Mouse (Mus musculus) gastrocnemius, postnatal 4 days (tissue): ENCODE measurements around the gene Olfr658. TPM values are rescaled to one million over a fixed set of nuclear protein-coding genes. Genes with fewer than 3 reads are reported as not detected.

Experiments
- DNase-seq, 2 experiments: peaks; one replicate each; pipeline ENCODE4 v3.0.0; 2021 to 2022; ENCODE audit warnings: low spot score in 2 of 2, mixed read lengths in 2 of 2
- long read RNA-seq, 2 experiments: library from polyadenylated mRNA; stranded (forward); transcript quantifications; one replicate each; pipeline ENCODE4 v2.0.0; 2021
- total RNA-seq, 2 experiments: library from RNA; stranded (reverse); gene quantifications; 2 replicates each; pipeline ENCODE4 v1.2.3; 2021

The Olfr658 gene
- not detected for total RNA-seq
- long read RNA-seq, experiment 1: 0 reads
- long read RNA-seq, experiment 2: 0 reads

DNA sequence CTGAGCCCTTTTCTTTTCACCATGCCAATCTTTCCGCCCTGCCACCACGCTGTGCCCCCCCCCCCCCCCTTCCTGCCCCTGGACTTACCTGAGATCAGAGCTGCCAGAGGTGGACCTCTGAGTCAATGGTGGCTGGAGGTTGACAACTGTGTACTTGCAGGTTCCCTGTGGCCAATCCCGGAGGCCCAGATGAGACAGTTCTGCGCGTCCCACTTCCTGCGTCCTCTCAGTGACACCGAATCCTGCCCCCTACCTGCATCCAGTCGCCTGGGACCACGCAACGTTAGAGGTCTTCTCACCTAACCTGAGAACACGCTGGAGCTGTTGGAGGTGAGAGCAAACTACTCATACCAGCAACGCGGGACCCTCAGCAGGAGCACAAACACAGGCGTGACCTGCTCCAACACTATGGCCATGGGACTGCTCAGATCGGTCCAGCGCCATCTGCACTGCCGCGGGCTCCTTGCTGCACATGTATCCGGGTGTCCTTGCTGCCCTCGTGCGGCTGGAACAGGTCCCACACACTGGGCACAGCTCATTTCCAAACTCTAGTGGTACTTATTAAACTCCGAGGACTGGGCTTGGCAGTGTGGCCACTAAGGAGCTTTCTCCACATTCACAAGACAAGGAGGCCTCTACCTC, at the start of gene Olfr658:
Gene Olfr658, minus strand, starts transcription at position 465 of the 642 bp plus-strand sequence.
- DNase-seq: no peak

DNA sequence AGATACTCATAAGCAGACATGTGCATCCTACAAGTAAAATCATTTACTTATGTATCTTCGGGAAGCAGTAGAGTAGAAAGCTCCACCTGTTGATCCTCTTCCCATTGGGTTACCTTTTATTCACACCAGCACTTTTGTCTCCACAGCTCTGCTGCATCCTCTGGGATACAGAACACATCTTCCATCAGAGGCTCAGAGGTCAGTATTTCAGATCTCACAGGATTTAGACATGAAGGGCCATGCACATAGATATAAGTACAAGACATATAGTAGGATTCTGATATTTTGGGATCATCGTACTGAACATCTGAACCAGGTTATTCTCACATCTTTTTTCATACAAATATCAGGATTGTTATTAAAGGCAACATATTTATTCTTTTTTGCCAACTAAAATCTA, 39.1 kb upstream of the Olfr658 start, which contains the start of gene Olfr661:
Gene Olfr661, plus strand, starts transcription at position 301 of the 400 bp plus-strand sequence.
- no peak for DNase-seq

DNA sequence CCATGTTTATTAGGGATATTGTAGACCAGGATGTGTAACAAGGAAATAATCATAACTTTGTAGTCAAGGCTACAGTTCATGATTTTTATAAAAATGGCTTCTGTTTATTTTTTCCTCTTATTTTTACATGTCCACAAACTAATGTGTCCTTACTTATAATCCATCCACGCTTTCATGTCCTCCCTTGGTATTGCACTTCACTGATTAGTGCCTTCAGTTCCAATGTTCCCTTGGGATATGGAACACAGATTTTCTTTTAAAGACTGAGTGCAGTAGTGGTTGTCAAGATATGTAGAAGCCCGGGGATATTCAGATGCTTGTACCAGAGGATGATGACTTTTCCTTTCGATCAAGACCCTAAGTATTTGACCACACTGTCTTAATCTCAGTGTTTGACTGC, 19.3 kb upstream of the Olfr658 start, which contains the start of gene Olfr659:
Gene Olfr659, plus strand, starts transcription at position 301 of the 400 bp plus-strand sequence.
- DNase-seq: no peak

DNA sequence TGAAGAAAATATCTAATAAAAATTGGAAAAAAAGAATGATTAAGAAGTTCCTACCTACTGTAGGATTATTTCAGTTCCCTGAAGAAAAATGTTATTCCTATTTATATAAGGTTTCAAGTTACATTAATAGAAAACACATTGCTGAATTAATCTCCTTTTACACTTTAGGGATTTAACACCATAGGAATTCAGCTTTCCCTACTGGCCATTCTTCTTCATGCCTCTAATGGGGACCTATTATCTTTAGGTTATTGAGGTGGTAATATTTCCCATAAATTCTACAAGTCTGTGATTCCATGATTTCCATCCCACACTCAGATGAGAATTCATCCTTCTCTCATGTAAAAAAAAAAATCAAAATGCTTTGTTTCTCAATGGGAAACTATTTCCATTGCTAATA, 22.6 kb downstream of the Olfr658 start, which contains the start of gene Olfr657:
Gene Olfr657, plus strand, starts transcription at position 301 of the 400 bp plus-strand sequence.
- DNase-seq: no peak

DNA sequence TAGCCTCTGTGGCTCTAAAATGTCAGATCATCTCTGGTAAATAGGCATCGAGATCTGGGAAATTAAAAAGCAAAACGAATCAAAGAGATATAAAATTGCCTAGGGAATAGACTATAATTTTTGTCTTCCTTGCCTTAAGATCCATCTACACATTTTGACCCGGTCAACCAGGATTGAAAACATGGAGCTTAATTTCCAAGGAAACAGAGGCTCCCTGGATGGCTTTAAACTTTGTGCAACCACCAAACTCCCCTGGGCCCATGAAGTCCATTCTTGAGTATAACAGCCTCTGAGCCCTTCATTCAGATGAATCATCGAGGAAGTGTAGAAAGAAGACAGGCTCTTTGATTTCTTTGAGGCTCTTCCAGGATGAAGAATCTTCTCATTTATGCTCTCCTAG, 33.5 kb downstream of the Olfr658 start, which contains the start of gene Olfr656:
Gene Olfr656, plus strand, starts transcription at position 301 of the 400 bp plus-strand sequence.
- DNase-seq: no peak

DNA sequence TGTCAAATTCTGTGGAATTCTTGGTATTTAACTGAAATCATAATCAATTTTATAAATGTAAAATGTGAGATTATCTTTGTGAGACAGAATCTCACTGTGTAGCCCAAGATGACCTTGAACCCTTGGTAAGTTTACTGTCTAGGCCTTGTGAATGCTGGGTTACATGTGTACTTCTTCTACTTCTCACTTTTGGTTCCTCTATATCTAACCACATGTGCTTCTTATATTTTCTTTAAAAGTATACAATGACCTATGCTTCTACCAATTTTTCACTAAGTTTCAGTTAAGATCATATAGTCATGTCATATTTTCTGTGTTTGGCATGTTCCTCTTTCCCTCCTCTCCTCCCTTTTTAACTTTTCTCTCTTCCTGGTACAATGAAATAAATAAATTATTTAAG, 42.4 kb downstream of the Olfr658 start:
- no peak for DNase-seq

DNA sequence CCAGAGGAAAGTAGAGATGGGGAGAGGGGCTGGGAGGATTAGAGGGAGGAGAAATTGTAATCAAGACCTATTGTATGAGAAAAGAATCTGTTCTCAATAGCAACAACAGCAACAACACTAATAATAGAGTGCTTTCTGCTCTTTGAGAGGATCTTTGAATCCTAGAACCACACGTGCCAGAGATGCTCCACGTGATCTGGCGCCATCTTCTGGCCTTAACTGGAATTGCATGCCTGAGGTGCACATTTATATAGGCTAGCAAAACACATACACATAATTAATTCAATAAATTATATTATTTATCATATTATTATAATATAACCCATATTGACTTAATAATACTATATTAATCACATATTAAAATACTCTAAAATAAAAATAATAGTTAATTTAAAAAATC, 43.9 kb downstream of the Olfr658 start:
- no peak for DNase-seq

DNA sequence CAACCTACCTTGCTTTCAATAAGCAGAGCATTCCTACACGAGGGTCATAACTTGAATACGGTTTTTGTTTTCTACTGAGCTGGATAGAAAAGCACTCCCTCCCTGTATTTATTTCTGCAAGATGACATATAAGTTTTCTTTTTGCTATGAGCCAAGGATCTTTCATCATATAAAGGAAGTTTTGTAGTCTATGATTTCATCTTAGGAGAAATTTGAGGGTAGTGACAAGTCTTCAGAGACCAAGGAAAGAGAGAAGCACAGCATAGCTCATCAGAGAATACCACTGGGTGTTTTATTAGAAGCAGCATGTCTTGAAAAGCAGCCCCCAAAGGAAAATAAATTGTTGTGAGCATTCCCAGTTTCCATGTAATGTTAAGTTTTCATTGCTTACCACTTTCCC, 45.4 kb downstream of the Olfr658 start, which contains the start of gene Olfr655:
Gene Olfr655, minus strand, starts transcription at position 101 of the 400 bp plus-strand sequence.
- no peak for DNase-seq

Other genes starting within 250 kb of the Olfr658 start
- under 1 TPM in 1 of 2 experiments, not detected in 1; 0.21 TPM for gene Trim30c, start 246.5 kb downstream of the Olfr658 start, total RNA-seq
- gene Trim30a, start 182.1 kb downstream of the Olfr658 start, total RNA-seq: 1 to 10 TPM; 1.4 to 1.5 TPM
- under 1 TPM; 0.32 to 0.62 TPM for gene Trim30d, start 139.5 kb downstream of the Olfr658 start, total RNA-seq
- gene Olfr651, start 97.2 kb downstream of the Olfr658 start, total RNA-seq: not detected
- gene Olfr652, start 86.4 kb downstream of the Olfr658 start, total RNA-seq: not detected
- not detected for gene Olfr653, start 70.0 kb downstream of the Olfr658 start, total RNA-seq
- gene Olfr654, start 60.3 kb downstream of the Olfr658 start, total RNA-seq: not detected
- not detected for gene Olfr655, start 45.5 kb downstream of the Olfr658 start, total RNA-seq
- gene Olfr656, start 33.4 kb downstream of the Olfr658 start, total RNA-seq: not detected
- not detected for gene Olfr657, start 22.5 kb downstream of the Olfr658 start, total RNA-seq
- gene Olfr659, start 19.4 kb upstream of the Olfr658 start, total RNA-seq: not detected
- gene Olfr661, start 39.2 kb upstream of the Olfr658 start, total RNA-seq: not detected
- gene Usp17le, start 130.2 kb upstream of the Olfr658 start, total RNA-seq: not detected
- gene Usp17lb, start 195.3 kb upstream of the Olfr658 start, total RNA-seq: not detected
- gene Usp17la, start 209.7 kb upstream of the Olfr658 start, total RNA-seq: not detected
- gene Olfr665, start 230.7 kb upstream of the Olfr658 start, total RNA-seq: not detected
- not detected for gene Olfr666, start 248.6 kb upstream of the Olfr658 start, total RNA-seq